Comparison of ENCODE assay signal across 7 mouse cellular contexts in genomic region chr5:43948748-43949275, GRCm38 (mm10). TPM values are rescaled to one million over a fixed set of nuclear protein-coding genes. Genes with fewer than 3 reads are reported as not detected.
DNase-seq lines count a peak whose midpoint lies in the region; ATAC-seq and TF ChIP-seq lines count a peak whose summit lies in the region.

No protein-coding gene starts in this region.

- peak overlapping the region; percentile 45 for H3K4me2 ChIP-seq in forebrain, postnatal 0 days (ENCODE audit: low read depth)
- H3K4me2 ChIP-seq in hindbrain, postnatal 0 days (ENCODE audit: low read depth, low read length): peak overlapping the region; percentile 65
- H3K4me2 ChIP-seq in liver, embryonic 12.5 days: peak overlapping the region; percentile 73
- H3K4me2 ChIP-seq in myocyte (ENCODE audit: low read depth): peak overlapping the region; percentile 76

- DNase-seq in ES-CJ7 (ENCODE audit: low read depth, low spot score): peak; percentile 48
- peak; percentile 55 for DNase-seq in adrenal gland, postnatal 14 days
- DNase-seq in forebrain, postnatal 0 days: no peak
- peak; percentile 13 for DNase-seq in hindbrain, postnatal 0 days (ENCODE audit: low spot score)
- DNase-seq in yolk sac, embryonic 10.5 days (ENCODE audit: low spot score): peak; percentile 20

- ATAC-seq in forebrain, postnatal 0 days: no peak
- ATAC-seq in hindbrain, postnatal 0 days: peak; percentile 66; the same call in 1 of the 2 replicates
- no peak for ATAC-seq in liver, embryonic 12.5 days

- no peaks in the 10 kb centered on the region for H3K79me2 ChIP-seq in myocyte (ENCODE audit: control insufficient read depth, insufficient read depth)

- H3K27ac ChIP-seq in forebrain, postnatal 0 days (ENCODE audit: low read depth, low read length): no peak overlapping the region
- H3K27ac ChIP-seq in hindbrain, postnatal 0 days: no peak overlapping the region
- H3K27ac ChIP-seq in liver, embryonic 12.5 days: no peak overlapping the region

- no peaks in the 10 kb centered on the region for H3K27me3 ChIP-seq in forebrain, postnatal 0 days (ENCODE audit: insufficient read depth, low read length)
- H3K27me3 ChIP-seq in hindbrain, postnatal 0 days (ENCODE audit: insufficient read depth, low read length): no peaks in the 10 kb centered on the region
- H3K27me3 ChIP-seq in liver, embryonic 12.5 days (replicated peaks): peaks cover 9% of the 10 kb centered on the region
- H3K27me3 ChIP-seq in myocyte (ENCODE audit: control insufficient read depth, insufficient read depth, insufficient read length): no peaks in the 10 kb centered on the region

- no peaks in the 10 kb centered on the region for H3K9me3 ChIP-seq in forebrain, postnatal 0 days (ENCODE audit: low read length)
- H3K9me3 ChIP-seq in hindbrain, postnatal 0 days (ENCODE audit: low read length): no peaks in the 10 kb centered on the region
- no peaks in the 10 kb centered on the region for H3K9me3 ChIP-seq in liver, embryonic 12.5 days (replicated peaks)

- H3K4me3 ChIP-seq in forebrain, postnatal 0 days (ENCODE audit: low read depth, low read length): no peak overlapping the region
- no peak overlapping the region; the same call in 1 of the 2 replicates for H3K4me3 ChIP-seq in hindbrain, postnatal 0 days (ENCODE audit: low read length)
- peak overlapping the region; percentile 45; the same call in 1 of the 2 replicates for H3K4me3 ChIP-seq in liver, embryonic 12.5 days
- H3K4me3 ChIP-seq in myocyte: peak overlapping the region; percentile 10

- no peaks in the 10 kb centered on the region for H3K36me3 ChIP-seq in forebrain, postnatal 0 days (ENCODE audit: insufficient read depth)
- H3K36me3 ChIP-seq in hindbrain, postnatal 0 days (ENCODE audit: insufficient read depth, low read length): no peaks in the 10 kb centered on the region
- H3K36me3 ChIP-seq in liver, embryonic 12.5 days: no peaks in the 10 kb centered on the region
- no peaks in the 10 kb centered on the region for H3K36me3 ChIP-seq in myocyte (ENCODE audit: control insufficient read depth, insufficient read depth)

- WGBS in forebrain, postnatal 0 days: 4% methylated on average over 8 of the region's 8 CpGs
- WGBS in hindbrain, postnatal 0 days: 6% methylated on average over 8 of the region's 8 CpGs
- WGBS in liver, embryonic 12.5 days (ENCODE audit: insufficient replicate concordance): 4% methylated on average over 8 of the region's 8 CpGs

- H3ac ChIP-seq in myocyte (ENCODE audit: control insufficient read depth, insufficient read length): no peak overlapping the region

- no peak for TF ChIP-seq POLR2A in myocyte (IDR thresholded peaks at IDR 0.05; ENCODE audit: insufficient read length, low read depth)

- no peak overlapping the region for H3K9ac ChIP-seq in forebrain, postnatal 0 days
- H3K9ac ChIP-seq in hindbrain, postnatal 0 days (replicated peaks; ENCODE audit: low read length): no peak overlapping the region
- peak overlapping the region; percentile 41; the same call in 1 of the 2 replicates for H3K9ac ChIP-seq in liver, embryonic 12.5 days

- no peak for TF ChIP-seq CTCF in forebrain, postnatal 0 days (IDR thresholded peaks at IDR 0.05; ENCODE audit: low read depth)
- TF ChIP-seq CTCF in hindbrain, postnatal 0 days (IDR thresholded peaks at IDR 0.05; ENCODE audit: low read depth): no peak

- peaks cover 4% of the 10 kb centered on the region for H3K4me1 ChIP-seq in forebrain, postnatal 0 days (ENCODE audit: insufficient read depth)
- no peaks in the 10 kb centered on the region; the same call in 1 of the 2 replicates for H3K4me1 ChIP-seq in hindbrain, postnatal 0 days (ENCODE audit: insufficient read depth, low read length)
- H3K4me1 ChIP-seq in liver, embryonic 12.5 days: peaks cover 18% of the 10 kb centered on the region

TF ChIP-seq in myocyte, 11 proteins besides CTCF, POLR2A, EP300 and RAD21:
- TF ChIP-seq TCF12 (IDR thresholded peaks at IDR 0.05; ENCODE audit: insufficient read depth, poor library complexity, severe bottlenecking) (no peak), POLR2AphosphoS2 (IDR thresholded peaks at IDR 0.05; ENCODE audit: insufficient read length, low read depth) (no peak), CEBPB (IDR thresholded peaks at IDR 0.05; ENCODE audit: insufficient read depth, poor library complexity, severe bottlenecking) (no peak), TCF3 (IDR thresholded peaks at IDR 0.05; ENCODE audit: insufficient read length, low read depth) (no peak), MYOG (IDR thresholded peaks at IDR 0.05; ENCODE audit: control insufficient read depth in 1 of 3, insufficient read depth in 1 of 3, insufficient read length in 2 of 3, low read depth in 2 of 3) (no peak), USF1 (IDR thresholded peaks at IDR 0.05; ENCODE audit: low read depth) (no peak), MAX (IDR thresholded peaks at IDR 0.05; ENCODE audit: low read depth) (no peak), E2F4 (IDR thresholded peaks at IDR 0.05; ENCODE audit: insufficient read depth) (no peak), MYOD1 (IDR thresholded peaks at IDR 0.05; ENCODE audit: control insufficient read depth in 1 of 3, insufficient read length in 2 of 3, low read depth in 2 of 3) (no peak), SRF (IDR thresholded peaks at IDR 0.05; ENCODE audit: control insufficient read depth, insufficient read length, low read depth) (no peak), REST (IDR thresholded peaks at IDR 0.05; ENCODE audit: insufficient read depth, insufficient read length) (no peak)

RNA-seq across cellular contexts. Expression of gene Fgfbp1, which starts 32.8 kb away (rescaled TPM):
- total RNA-seq in adrenal gland, postnatal 14 days (2021): not detected in 2 replicates
- total RNA-seq in forebrain, postnatal 0 days (2014; rRNA removed): 9.2 and 12.6 TPM in 2 replicates
- 10.6 and 11.1 TPM in 2 replicates for polyA plus RNA-seq in forebrain, postnatal 0 days (2015; fragmentation: Nextera tagmentation; extraction: Ambion mirVana)
- 7.4 TPM in 2 replicates for total RNA-seq in hindbrain, postnatal 0 days (2014; rRNA removed)
- polyA plus RNA-seq in hindbrain, postnatal 0 days (2015; fragmentation: Nextera tagmentation; extraction: Ambion mirVana): 20.1 and 22.1 TPM in 2 replicates
- not detected in 2 replicates for polyA plus RNA-seq in liver, embryonic 12.5 days (2016; fragmentation: Nextera tagmentation; extraction: Ambion mirVana)
- polyA plus RNA-seq in myocyte (2012; fragmentation: generic; extraction: Trizol): 4.5 TPM

RNA-seq across cellular contexts. Expression of gene Gm7879, which starts 35.9 kb away (rescaled TPM):
- total RNA-seq in adrenal gland, postnatal 14 days (2021): 10.9 and 15.2 TPM in 2 replicates
- 0.38 TPM in 1 of 2 replicates, not detected in the other for total RNA-seq in forebrain, postnatal 0 days (2014; rRNA removed)
- polyA plus RNA-seq in forebrain, postnatal 0 days (2015; fragmentation: Nextera tagmentation; extraction: Ambion mirVana): not detected in 2 replicates
- total RNA-seq in hindbrain, postnatal 0 days (2014; rRNA removed): 0.61 TPM in 1 of 2 replicates, not detected in the other
- 0.30 TPM in 1 of 2 replicates, not detected in the other for polyA plus RNA-seq in hindbrain, postnatal 0 days (2015; fragmentation: Nextera tagmentation; extraction: Ambion mirVana)
- polyA plus RNA-seq in liver, embryonic 12.5 days (2016; fragmentation: Nextera tagmentation; extraction: Ambion mirVana): 0.76 TPM in 1 of 2 replicates, not detected in the other
- polyA plus RNA-seq in myocyte (2012; fragmentation: generic; extraction: Trizol): 12.2 TPM

Comparison
In these comparisons a context has a peak if more than half of its experiments do, and no peak if none do; other contexts are left out.
1. H3K4me3 ChIP-seq: peak in liver, embryonic 12.5 days (single experiment) and myocyte (single experiment); none in forebrain, postnatal 0 days (single experiment) and hindbrain, postnatal 0 days (single experiment).
2. Peak in every context shown above with its lines, with median percentiles within 50 percentile points of each other: H3K4me2 ChIP-seq.